Mouse (Mus musculus): ENCODE measurements around the gene Slf1.
"Not testable (repeated sequence)": the region's sequence is repeated elsewhere in the genome, so short reads cannot be mapped to it uniquely, and the experiment has no call there.

Slf1 gene

GRCm38 (mm10) chr13:77134931-77135620, at the start of gene Slf1, which contains the start of gene 2210408I21Rik:
Gene Slf1, minus strand, starts transcription at chr13:77135473.
Gene 2210408I21Rik, plus strand, starts transcription at chr13:77135540.
- peak; percentile 89 for DNase-seq (ENCODE audit: low spot score)

GRCm38 (mm10) chr13:77177931-77178330, 42.7 kb upstream of the Slf1 start:
- no peak for DNase-seq (ENCODE audit: low spot score)

- DNase-seq (ENCODE audit: low spot score), result no peak
Measured at GRCm38 (mm10) chr13:77140890-77141289, 5.6 kb upstream of the Slf1 start.

- DNase-seq (ENCODE audit: low spot score), result no peak
Measured at GRCm38 (mm10) chr13:77135621-77135981, 328 bp upstream of the Slf1 start.

GRCm38 (mm10) chr13:77131132-77131531, 4.1 kb downstream of the Slf1 start:
- no peak for DNase-seq (ENCODE audit: low spot score)

GRCm38 (mm10) chr13:77128240-77128639, 7.0 kb downstream of the Slf1 start:
- DNase-seq (ENCODE audit: low spot score), result no peak

GRCm38 (mm10) chr13:77125159-77125558, 10.1 kb downstream of the Slf1 start:
- no peak for DNase-seq (ENCODE audit: low spot score)

- DNase-seq (ENCODE audit: low spot score), result no peak
Measured at GRCm38 (mm10) chr13:77118695-77119094, 16.6 kb downstream of the Slf1 start.

- DNase-seq (ENCODE audit: low spot score), result no peak
Measured at GRCm38 (mm10) chr13:77107734-77108133, 27.5 kb downstream of the Slf1 start.

- not testable (repeated sequence) for DNase-seq (ENCODE audit: low spot score)
Measured at GRCm38 (mm10) chr13:77092876-77093275, 42.4 kb downstream of the Slf1 start.

GRCm38 (mm10) chr13:77072030-77072429, 63.2 kb downstream of the Slf1 start:
- no peak for DNase-seq (ENCODE audit: low spot score)

- no peak for DNase-seq (ENCODE audit: low spot score)
Measured at GRCm38 (mm10) chr13:77068847-77069246, 66.4 kb downstream of the Slf1 start.

GRCm38 (mm10) chr13:77063221-77063620, 72.1 kb downstream of the Slf1 start:
- no peak for DNase-seq (ENCODE audit: low spot score)

GRCm38 (mm10) chr13:77049736-77050135, 85.5 kb downstream of the Slf1 start:
- DNase-seq (ENCODE audit: low spot score), result no peak

- DNase-seq (ENCODE audit: low spot score), result no peak
Measured at GRCm38 (mm10) chr13:77048461-77048860, 86.8 kb downstream of the Slf1 start.

GRCm38 (mm10) chr13:77047179-77047931, 87.9 kb downstream of the Slf1 start:
- no peak for DNase-seq (ENCODE audit: low spot score)

GRCm38 (mm10) chr13:77046416-77046815, 88.9 kb downstream of the Slf1 start:
- DNase-seq (ENCODE audit: low spot score), result no peak

- no peak for DNase-seq (ENCODE audit: low spot score)
Measured at GRCm38 (mm10) chr13:77045375-77045774, 89.9 kb downstream of the Slf1 start.

- DNase-seq (ENCODE audit: low spot score), result no peak
Measured at GRCm38 (mm10) chr13:77043375-77043774, 91.9 kb downstream of the Slf1 start.

GRCm38 (mm10) chr13:77029594-77029993, 105.7 kb downstream of the Slf1 start:
- DNase-seq (ENCODE audit: low spot score), result no peak

GRCm38 (mm10) chr13:77018851-77019250, 116.4 kb downstream of the Slf1 start:
- no peak for DNase-seq (ENCODE audit: low spot score)

GRCm38 (mm10) chr13:77003684-77004083, 131.6 kb downstream of the Slf1 start:
- DNase-seq (ENCODE audit: low spot score), result no peak

GRCm38 (mm10) chr13:77002628-77003027, 132.6 kb downstream of the Slf1 start:
- no peak for DNase-seq (ENCODE audit: low spot score)

Data from urinary bladder, postnatal 14 days (tissue).